Mouse (Mus musculus) cerebellum, adult 2 months (tissue): ENCODE data around the gene Acss3. TPM values are rescaled to one million over a fixed set of nuclear protein-coding genes. Genes with fewer than 3 reads are reported as not detected.

Source experiments
- DNase-seq, 2 experiments: peaks; one replicate each; pipeline ENCODE4 v3.0.0; 2021
- H3K27ac ChIP-seq: fragments of 200-500 bp; 2 replicates; pipeline ENCODE4 v1.5.1; 2012; ENCODE audit warnings: low read length, control low read depth, inconsistent platforms; ENCODE audit not compliant: insufficient read depth
- H3K27me3 ChIP-seq: fragments of 200-500 bp; 2 replicates; pipeline ENCODE4 v1.6.1; 2012; ENCODE audit warnings: inconsistent platforms, mild to moderate bottlenecking, low read length, moderate library complexity; ENCODE audit not compliant: control insufficient read depth, insufficient read depth
- H3K4me1 ChIP-seq: fragments of 200-500 bp; 2 replicates; pipeline ENCODE4 v1.6.1; 2011; ENCODE audit warnings: low read length; ENCODE audit not compliant: control insufficient read depth, insufficient read depth
- H3K4me3 ChIP-seq: fragments of 200-500 bp; replicated peaks from 2 replicates; pipeline ENCODE3; 2011; ENCODE audit warnings: mild to moderate bottlenecking, low read depth, low read length, control low read depth; ENCODE audit not compliant: insufficient read depth
- CTCF ChIP-seq: fragments of 200-500 bp; IDR thresholded peaks from 2 replicates; pipeline ENCODE4 v1.5.1; 2011; ENCODE audit warnings: low read depth, mild to moderate bottlenecking, control low read depth, low read length, moderate library complexity, borderline replicate concordance; ENCODE audit not compliant: insufficient read depth
- POLR2A ChIP-seq: fragments of 200-500 bp; IDR thresholded peaks from 2 replicates; pipeline ENCODE4 v1.6.1; 2011; ENCODE audit warnings: low read length, control low read depth, borderline replicate concordance; ENCODE audit not compliant: insufficient read depth
- WGBS: fragments of 180-500 bp; shearing (Covaris S2); methylation state at CpG from one replicate; pipeline ENCODE4 v1.1.7; 2018; 5-methylcytosine and 5-hydroxymethylcytosine counted together
- polyA plus RNA-seq: library from polyadenylated mRNA; depleted of rRNA; stranded (reverse); fragments of >200 nt; gene quantifications from 2 replicates; pipeline ENCODE4 v1.2.3, GENCODE M21; 2012

Gene Acss3
- polyA plus RNA-seq, 1 experiment = 1.1 TPM

DNA sequence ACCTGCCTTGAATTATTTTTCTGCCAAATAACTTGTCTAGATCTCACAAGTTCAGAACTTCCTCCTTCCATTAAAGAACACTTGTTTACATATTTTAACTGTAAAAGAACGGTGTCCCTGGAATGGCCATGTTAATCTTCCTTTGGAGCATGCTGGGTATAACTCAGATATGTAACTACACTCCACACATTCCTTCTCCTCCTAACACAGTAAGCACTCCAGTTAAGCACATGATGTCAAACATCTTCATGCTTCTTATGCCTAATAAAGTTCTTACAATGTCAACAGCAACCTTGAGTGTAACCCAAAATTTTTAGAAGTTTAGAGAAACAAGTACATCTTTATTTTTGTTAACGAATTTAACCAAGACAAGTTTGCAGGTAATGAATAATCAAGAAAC, 73.0 kb downstream of the Acss3 start:
- no peak for DNase-seq
- Histone ChIP-seq H3K27ac (no peak overlapping the region), H3K4me3 (no peak overlapping the region), H3K4me1 (no peaks in the 10 kb centered on the region), H3K27me3 (no peaks in the 10 kb centered on the region)
- no peak for TF ChIP-seq CTCF
- no peak for TF ChIP-seq POLR2A
- WGBS = 88% methylated on average over 2 of the region's 2 CpGs

GRCm38 (mm10) chr10:107042656-107043055, 80.8 kb downstream of the Acss3 start:
- 78% methylated on average over 1 of the region's 1 CpGs for WGBS
- no peak for TF ChIP-seq POLR2A
- no peak for TF ChIP-seq CTCF
- Histone ChIP-seq H3K4me1 (no peaks in the 10 kb centered on the region), H3K4me3 (no peak overlapping the region), H3K27ac (no peak overlapping the region), H3K27me3 (no peaks in the 10 kb centered on the region)
- DNase-seq = no peak

DNA sequence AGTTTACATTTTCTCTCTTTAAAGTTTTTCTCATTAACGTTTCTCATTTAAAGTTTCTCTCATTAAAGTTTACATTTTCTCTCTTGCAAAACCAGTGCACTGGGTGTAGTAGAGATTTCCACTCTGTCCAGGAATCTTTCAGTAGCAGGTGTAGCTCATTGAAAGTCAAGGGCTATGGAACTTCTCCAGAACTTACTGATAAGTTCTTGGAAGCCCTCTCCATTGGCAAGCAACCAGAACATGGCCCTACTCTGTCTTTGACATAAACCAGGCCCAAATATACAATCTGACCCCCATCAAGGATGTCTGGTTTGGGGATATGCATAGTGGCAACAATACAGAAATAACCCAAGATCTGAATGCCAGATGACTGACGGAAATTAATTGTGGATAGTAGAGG, 82.6 kb downstream of the Acss3 start:
- Histone ChIP-seq H3K4me3 (no peak overlapping the region), H3K27ac (no peak overlapping the region), H3K27me3 (no peaks in the 10 kb centered on the region), H3K4me1 (no peaks in the 10 kb centered on the region)
- WGBS = 90% methylated on average over 2 of the region's 2 CpGs
- TF ChIP-seq CTCF = no peak
- no peak for TF ChIP-seq POLR2A
- no peak for DNase-seq

DNA sequence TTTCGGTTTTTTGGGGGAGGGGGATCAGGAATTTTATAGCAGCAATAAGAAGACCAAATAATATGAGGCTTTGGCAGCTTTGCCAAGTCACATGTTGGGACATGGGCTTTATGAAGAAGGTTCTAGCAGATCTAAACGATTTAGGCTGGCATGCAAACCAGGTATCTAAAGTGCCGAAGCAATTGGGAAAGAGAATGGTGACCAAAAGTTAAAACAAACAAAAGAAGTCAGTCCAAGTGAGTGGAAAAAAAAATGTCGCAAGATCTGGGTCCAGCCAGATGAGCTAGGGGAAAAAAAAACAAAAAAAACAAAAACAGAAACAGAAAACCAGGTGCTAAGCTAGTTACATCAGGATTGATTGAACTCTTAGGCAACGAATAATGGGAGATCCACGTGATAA, 83.1 kb downstream of the Acss3 start:
- WGBS = 79% methylated on average over 6 of the region's 6 CpGs
- H3K27me3 ChIP-seq = no peaks in the 10 kb centered on the region
- H3K4me1 ChIP-seq = no peaks in the 10 kb centered on the region
- TF ChIP-seq CTCF (no peak), POLR2A (no peak)
- DNase-seq = no peak
- no peak overlapping the region for H3K27ac ChIP-seq
- H3K4me3 ChIP-seq = no peak overlapping the region

- DNase-seq = no peak
- Histone ChIP-seq H3K4me3 (no peak overlapping the region), H3K27me3 (no peaks in the 10 kb centered on the region), H3K4me1 (no peaks in the 10 kb centered on the region), H3K27ac (no peak overlapping the region)
- 67% methylated on average over 4 of the region's 4 CpGs for WGBS
- TF ChIP-seq CTCF (no peak), POLR2A (no peak)
Observed at GRCm38 (mm10) chr10:107039211-107039610, 84.3 kb downstream of the Acss3 start.

DNA sequence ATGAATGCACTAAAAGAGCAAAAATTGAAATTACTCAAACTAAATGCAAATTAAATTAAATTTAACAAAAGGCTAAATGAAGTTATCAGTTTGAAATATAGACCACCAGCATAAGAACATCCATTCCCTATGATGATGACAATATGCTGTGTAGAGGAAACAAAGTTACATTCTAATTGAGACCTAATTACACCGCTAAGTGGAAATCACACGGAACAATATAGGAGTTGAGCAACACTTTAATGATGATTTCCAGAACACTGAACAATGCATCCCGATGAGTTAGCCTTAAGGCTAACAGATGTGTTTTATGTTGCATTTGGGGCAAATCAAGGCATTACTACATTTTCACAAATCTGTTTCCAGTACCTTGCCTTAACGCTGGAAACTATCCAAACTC, 99.2 kb downstream of the Acss3 start:
- H3K4me3 ChIP-seq = no peak overlapping the region
- no peaks in the 10 kb centered on the region for H3K4me1 ChIP-seq
- WGBS = 89% methylated on average over 4 of the region's 4 CpGs
- H3K27me3 ChIP-seq = no peaks in the 10 kb centered on the region
- TF ChIP-seq POLR2A (no peak), CTCF (no peak)
- no peak overlapping the region for H3K27ac ChIP-seq
- DNase-seq = no peak

DNA sequence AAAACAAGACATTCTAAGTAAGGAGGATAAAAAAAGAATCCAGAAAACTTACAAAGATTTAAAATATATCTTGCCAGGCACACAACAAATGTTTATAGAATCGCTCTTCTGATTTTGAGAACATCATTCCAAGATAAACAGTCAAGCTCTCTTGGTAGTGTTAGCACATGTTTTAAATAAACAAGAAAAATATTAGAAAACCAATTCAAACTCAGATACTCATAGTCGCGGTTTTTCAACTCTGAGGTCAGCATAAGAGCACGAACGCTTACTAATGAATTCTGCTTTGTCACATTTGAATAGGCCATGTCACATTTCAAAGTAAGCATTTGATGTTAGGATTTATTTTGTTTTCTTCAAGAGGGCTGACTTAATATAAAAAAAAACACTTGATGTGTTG, 102.3 kb downstream of the Acss3 start:
- no peaks in the 10 kb centered on the region for H3K27me3 ChIP-seq
- H3K27ac ChIP-seq = no peak overlapping the region
- 86% methylated on average over 5 of the region's 5 CpGs for WGBS
- no peak for DNase-seq
- TF ChIP-seq POLR2A = no peak
- no peak for TF ChIP-seq CTCF
- no peak overlapping the region for H3K4me3 ChIP-seq
- no peaks in the 10 kb centered on the region for H3K4me1 ChIP-seq

GRCm38 (mm10) chr10:107011142-107011541, 112.3 kb downstream of the Acss3 start:
- no peak for DNase-seq
- WGBS = 35% methylated on average over 2 of the region's 2 CpGs
- H3K27ac ChIP-seq = no peak overlapping the region
- H3K27me3 ChIP-seq = no peaks in the 10 kb centered on the region
- H3K4me3 ChIP-seq = no peak overlapping the region
- no peaks in the 10 kb centered on the region for H3K4me1 ChIP-seq
- TF ChIP-seq POLR2A (no peak), CTCF (no peak)
